8 mouse cellular contexts compared by ENCODE assay signal in the genomic region with DNA sequence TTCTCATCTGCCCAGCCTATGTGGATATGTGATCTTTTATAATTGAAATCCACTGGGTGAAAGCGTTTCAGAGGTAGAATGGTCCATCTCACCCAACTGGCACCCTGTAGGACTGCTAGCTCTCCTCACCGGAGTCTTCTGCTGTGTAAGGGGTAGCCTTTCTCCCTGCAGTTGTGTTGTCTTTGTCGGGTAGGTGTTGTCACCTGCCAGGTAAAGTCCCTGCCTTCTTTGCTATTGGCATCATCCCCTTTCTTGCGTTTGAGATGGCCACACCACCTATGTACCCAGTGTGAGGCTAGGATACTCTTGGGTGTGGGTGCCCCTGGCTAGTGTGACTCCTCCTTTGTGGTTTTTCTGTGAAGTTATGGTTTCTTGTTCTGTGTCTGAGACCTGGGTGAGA. TPM values are rescaled to one million over a fixed set of nuclear protein-coding genes. Genes with fewer than 3 reads are reported as not detected.
DNase-seq lines count a peak whose midpoint lies in the region; ATAC-seq and TF ChIP-seq lines count a peak whose summit lies in the region.

No protein-coding gene starts in this region.

- peak overlapping the region; percentile 96 for H3K4me3 ChIP-seq in megakaryocyte, embryonic 14.5 days (replicated peaks)
- peak overlapping the region; percentile 95 for H3K4me3 ChIP-seq in forebrain, embryonic 13.5 days
- peak overlapping the region; percentile 95 for H3K4me3 ChIP-seq in limb, embryonic 14.5 days (replicated peaks; ENCODE audit: low read length)
- peak overlapping the region; percentile 91 for H3K4me3 ChIP-seq in stomach, embryonic 14.5 days (ENCODE audit: low read depth, low read length)

- H3K36me3 ChIP-seq in megakaryocyte, embryonic 14.5 days (replicated peaks; ENCODE audit: low read length), result peaks cover 65% of the 10 kb centered on the region
- peaks cover 32% of the 10 kb centered on the region for H3K36me3 ChIP-seq in forebrain, embryonic 13.5 days (ENCODE audit: poor library complexity, severe bottlenecking)
- peaks cover 33% of the 10 kb centered on the region for H3K36me3 ChIP-seq in limb, embryonic 14.5 days (ENCODE audit: control insufficient read depth, insufficient read depth, low read length)
- H3K36me3 ChIP-seq in stomach, embryonic 14.5 days (ENCODE audit: control insufficient read depth, insufficient read depth, low read length), result peaks cover 21% of the 10 kb centered on the region

- no peaks in the 10 kb centered on the region for H3K27me3 ChIP-seq in megakaryocyte, embryonic 14.5 days (replicated peaks)
- H3K27me3 ChIP-seq in forebrain, embryonic 13.5 days, result no peaks in the 10 kb centered on the region
- no peaks in the 10 kb centered on the region for H3K27me3 ChIP-seq in limb, embryonic 14.5 days (ENCODE audit: control insufficient read depth, insufficient read depth, low read length)
- H3K27me3 ChIP-seq in stomach, embryonic 14.5 days (ENCODE audit: control insufficient read depth, insufficient read depth, low read length), result no peaks in the 10 kb centered on the region

- intact Hi-C loops in left cerebral cortex, postnatal 4 days (cut with DNase I), result no loop called here

- no peak for DNase-seq in limb, embryonic 14.5 days (ENCODE audit: low spot score)
- no peak for DNase-seq in left cerebral cortex, postnatal 4 days
- DNase-seq in right cerebral cortex, postnatal 14 days, result no peak
- DNase-seq in B cell, adult 2 months, result no peak

- peaks cover 75% of the 10 kb centered on the region for H3K4me1 ChIP-seq in megakaryocyte, embryonic 14.5 days
- H3K4me1 ChIP-seq in forebrain, embryonic 13.5 days, result peaks cover 43% of the 10 kb centered on the region
- peaks cover 27% of the 10 kb centered on the region for H3K4me1 ChIP-seq in limb, embryonic 14.5 days (ENCODE audit: control insufficient read depth, insufficient read depth, low read length)
- peaks cover 27% of the 10 kb centered on the region for H3K4me1 ChIP-seq in stomach, embryonic 14.5 days (ENCODE audit: control insufficient read depth, insufficient read depth, low read length)

- 64% methylated on average over 4 of the region's 4 CpGs for WGBS in forebrain, embryonic 13.5 days
- 66% methylated on average over 4 of the region's 4 CpGs for WGBS in limb, embryonic 14.5 days
- WGBS in stomach, embryonic 14.5 days, result 55% methylated on average over 4 of the region's 4 CpGs

- no peaks in the 10 kb centered on the region for H3K9me3 ChIP-seq in megakaryocyte, embryonic 14.5 days
- H3K9me3 ChIP-seq in forebrain, embryonic 13.5 days (replicated peaks), result no peaks in the 10 kb centered on the region
- H3K9me3 ChIP-seq in limb, embryonic 14.5 days (ENCODE audit: control insufficient read depth, low read length), result no peaks in the 10 kb centered on the region
- no peaks in the 10 kb centered on the region for H3K9me3 ChIP-seq in stomach, embryonic 14.5 days (ENCODE audit: control insufficient read depth, low read depth, low read length)

- peak overlapping the region; percentile 99 for H3K9ac ChIP-seq in forebrain, embryonic 13.5 days
- H3K9ac ChIP-seq in limb, embryonic 14.5 days (ENCODE audit: low read depth, low read length, severe bottlenecking), result peak overlapping the region; percentile 98
- peak overlapping the region; percentile 97 for H3K9ac ChIP-seq in stomach, embryonic 14.5 days (replicated peaks; ENCODE audit: low read depth, low read length)

- peak overlapping the region; percentile 93 for H3K4me2 ChIP-seq in forebrain, embryonic 13.5 days
- H3K4me2 ChIP-seq in limb, embryonic 14.5 days (replicated peaks; ENCODE audit: low read depth, low read length, severe bottlenecking), result peak overlapping the region; percentile 61
- H3K4me2 ChIP-seq in stomach, embryonic 14.5 days (replicated peaks; ENCODE audit: low read depth, low read length), result peak overlapping the region; percentile 91

- no peak overlapping the region for H3K27ac ChIP-seq in forebrain, embryonic 13.5 days
- H3K27ac ChIP-seq in limb, embryonic 14.5 days (replicated peaks; ENCODE audit: low read depth, low read length), result no peak overlapping the region
- no peak overlapping the region for H3K27ac ChIP-seq in stomach, embryonic 14.5 days (ENCODE audit: low read length)

- no peak for TF ChIP-seq POLR2A in limb, embryonic 14.5 days (IDR thresholded peaks at IDR 0.05; ENCODE audit: borderline replicate concordance, extremely low read depth, insufficient read depth, insufficient read length)

- ATAC-seq in megakaryocyte, adult 5-6 weeks (ENCODE audit: poor library complexity, severe bottlenecking), result no peak
- no peak for ATAC-seq in forebrain, embryonic 13.5 days
- no peak for ATAC-seq in limb, embryonic 14.5 days (ENCODE audit: low FRiP score, low read depth)
- no peak for ATAC-seq in stomach, embryonic 14.5 days (ENCODE audit: insufficient number of reproducible peaks, insufficient read depth, low FRiP score, low read depth)

RNA-seq across cellular contexts. Expression of a gene that starts 1.6 kb away (rescaled TPM):
- 518 and 624 TPM in 2 replicates for polyA plus RNA-seq in megakaryocyte, embryonic 14.5 days (2012; ENCODE audit: insufficient read depth, low replicate concordance)
- total RNA-seq in megakaryocyte, adult 5-6 weeks (2015), result 119 and 123 TPM in 2 replicates
- 23.5 and 36.8 TPM in 2 replicates for total RNA-seq in megakaryocyte, adult 5-6 weeks (2017)
- polyA plus RNA-seq in forebrain, embryonic 13.5 days (2015; fragmentation: Nextera tagmentation; extraction: Ambion mirVana), result 55.3 and 56.3 TPM in 2 replicates
- 108 and 144 TPM in 2 replicates for polyA plus RNA-seq in limb, embryonic 14.5 days (2012; rRNA removed)
- 63.8 and 72.1 TPM in 2 replicates for polyA plus RNA-seq in limb, embryonic 14.5 days (2014; fragmentation: Nextera tagmentation; extraction: Ambion mirVana)
- polyA plus RNA-seq in stomach, embryonic 14.5 days (2014; fragmentation: Nextera tagmentation; extraction: Ambion mirVana), result 58.3 and 59.5 TPM in 2 replicates
- 10 to 100 TPM; 53.3 to 57.2 TPM for total RNA-seq in left cerebral cortex, postnatal 4 days (2021)

RNA-seq across cellular contexts. Expression of a gene that starts 16.9 kb away (rescaled TPM):
- 7.5 and 49.6 TPM in 2 replicates for polyA plus RNA-seq in megakaryocyte, embryonic 14.5 days (2012; ENCODE audit: insufficient read depth, low replicate concordance)
- 15.1 and 21.1 TPM in 2 replicates for total RNA-seq in megakaryocyte, adult 5-6 weeks (2015)
- 51.0 and 66.7 TPM in 2 replicates for total RNA-seq in megakaryocyte, adult 5-6 weeks (2017)
- polyA plus RNA-seq in forebrain, embryonic 13.5 days (2015; fragmentation: Nextera tagmentation; extraction: Ambion mirVana), result 134 and 149 TPM in 2 replicates
- 52.0 and 64.9 TPM in 2 replicates for polyA plus RNA-seq in limb, embryonic 14.5 days (2012; rRNA removed)
- 85.6 and 87.5 TPM in 2 replicates for polyA plus RNA-seq in limb, embryonic 14.5 days (2014; fragmentation: Nextera tagmentation; extraction: Ambion mirVana)
- polyA plus RNA-seq in stomach, embryonic 14.5 days (2014; fragmentation: Nextera tagmentation; extraction: Ambion mirVana), result 85.3 and 94.4 TPM in 2 replicates
- 10 to 100 TPM; 58.0 to 58.2 TPM for total RNA-seq in left cerebral cortex, postnatal 4 days (2021)

RNA-seq across cellular contexts. Expression of a gene that starts 16.9 kb away (rescaled TPM):
- polyA plus RNA-seq in megakaryocyte, embryonic 14.5 days (2012; ENCODE audit: insufficient read depth, low replicate concordance), result 31.4 and 57.9 TPM in 2 replicates
- total RNA-seq in megakaryocyte, adult 5-6 weeks (2015), result 20.8 and 30.4 TPM in 2 replicates
- total RNA-seq in megakaryocyte, adult 5-6 weeks (2017), result 23.8 and 28.4 TPM in 2 replicates
- polyA plus RNA-seq in forebrain, embryonic 13.5 days (2015; fragmentation: Nextera tagmentation; extraction: Ambion mirVana), result 31.3 and 33.1 TPM in 2 replicates
- polyA plus RNA-seq in limb, embryonic 14.5 days (2012; rRNA removed), result 21.5 and 31.9 TPM in 2 replicates
- 24.7 and 24.8 TPM in 2 replicates for polyA plus RNA-seq in limb, embryonic 14.5 days (2014; fragmentation: Nextera tagmentation; extraction: Ambion mirVana)
- 22.3 and 22.4 TPM in 2 replicates for polyA plus RNA-seq in stomach, embryonic 14.5 days (2014; fragmentation: Nextera tagmentation; extraction: Ambion mirVana)
- 10 to 100 TPM; 40.7 to 43.7 TPM for total RNA-seq in left cerebral cortex, postnatal 4 days (2021)

RNA-seq across cellular contexts. Expression of a gene that starts 19.0 kb away (rescaled TPM):
- 5.3 and 22.0 TPM in 2 replicates for polyA plus RNA-seq in megakaryocyte, embryonic 14.5 days (2012; ENCODE audit: insufficient read depth, low replicate concordance)
- 7.8 and 8.7 TPM in 2 replicates for total RNA-seq in megakaryocyte, adult 5-6 weeks (2015)
- 9.4 and 15.4 TPM in 2 replicates for total RNA-seq in megakaryocyte, adult 5-6 weeks (2017)
- 16.1 and 19.2 TPM in 2 replicates for polyA plus RNA-seq in forebrain, embryonic 13.5 days (2015; fragmentation: Nextera tagmentation; extraction: Ambion mirVana)
- 6.0 and 10.5 TPM in 2 replicates for polyA plus RNA-seq in limb, embryonic 14.5 days (2012; rRNA removed)
- 12.6 and 14.6 TPM in 2 replicates for polyA plus RNA-seq in limb, embryonic 14.5 days (2014; fragmentation: Nextera tagmentation; extraction: Ambion mirVana)
- 14.0 and 14.1 TPM in 2 replicates for polyA plus RNA-seq in stomach, embryonic 14.5 days (2014; fragmentation: Nextera tagmentation; extraction: Ambion mirVana)
- 1 to 10 TPM; 6.2 to 8.2 TPM for total RNA-seq in left cerebral cortex, postnatal 4 days (2021)

RNA-seq across cellular contexts. Expression of a gene that starts 29.5 kb away (rescaled TPM):
- 16.3 and 87.7 TPM in 2 replicates for polyA plus RNA-seq in megakaryocyte, embryonic 14.5 days (2012; ENCODE audit: insufficient read depth, low replicate concordance)
- 263 and 351 TPM in 2 replicates for total RNA-seq in megakaryocyte, adult 5-6 weeks (2015)
- total RNA-seq in megakaryocyte, adult 5-6 weeks (2017), result 273 and 274 TPM in 2 replicates
- polyA plus RNA-seq in forebrain, embryonic 13.5 days (2015; fragmentation: Nextera tagmentation; extraction: Ambion mirVana), result 452 and 481 TPM in 2 replicates
- 232 and 238 TPM in 2 replicates for polyA plus RNA-seq in limb, embryonic 14.5 days (2012; rRNA removed)
- 494 and 527 TPM in 2 replicates for polyA plus RNA-seq in limb, embryonic 14.5 days (2014; fragmentation: Nextera tagmentation; extraction: Ambion mirVana)
- 517 and 630 TPM in 2 replicates for polyA plus RNA-seq in stomach, embryonic 14.5 days (2014; fragmentation: Nextera tagmentation; extraction: Ambion mirVana)
- total RNA-seq in left cerebral cortex, postnatal 4 days (2021), result 100 to 1,000 TPM; 370 to 397 TPM
